Mouse (Mus musculus): ENCODE results near the gene Unc5b. TPM values are rescaled to one million over a fixed set of nuclear protein-coding genes. Genes with fewer than 3 reads are reported as not detected.

Unc5b gene
- total and polyA plus RNA-seq, 2 experiments from 2014 or later = 1.6 to 15.9 TPM

GRCm38 (mm10) chr10:60808447-60808846 lies 22.9 kb downstream of the Unc5b start:
- 0 out of 2 replicates have a peak, but pooled peaks cover 6% of the 10 kb centered on the region for H3K4me1 ChIP-seq (ENCODE audit: insufficient read depth)
- no peak overlapping the region for H3K9ac ChIP-seq
- no peak overlapping the region for H3K27ac ChIP-seq (ENCODE audit: low read depth, low read length)
- ATAC-seq (no peak), DNase-seq (no peak)
- H3K4me3 ChIP-seq (ENCODE audit: low read depth, low read length) = no peak overlapping the region
- no peaks in the 10 kb centered on the region for H3K27me3 ChIP-seq (ENCODE audit: insufficient read depth, low read length)
- 81% methylated on average over 6 of the region's 6 CpGs for WGBS
- no peaks in the 10 kb centered on the region for H3K9me3 ChIP-seq (ENCODE audit: low read length)
- no peak overlapping the region for H3K4me2 ChIP-seq (ENCODE audit: low read depth)
- TF ChIP-seq CTCF (IDR thresholded peaks at IDR 0.05; ENCODE audit: low read depth) = no peak
- H3K36me3 ChIP-seq (ENCODE audit: insufficient read depth) = no peaks in the 10 kb centered on the region

- Histone ChIP-seq H3K4me1 (ENCODE audit: insufficient read depth) (0 out of 2 replicates have a peak, but pooled peaks cover 6% of the 10 kb centered on the region), H3K4me2 (ENCODE audit: low read depth) (no peak overlapping the region), H3K27ac (ENCODE audit: low read depth, low read length) (no peak overlapping the region), H3K9ac (no peak overlapping the region), H3K9me3 (ENCODE audit: low read length) (no peaks in the 10 kb centered on the region), H3K36me3 (ENCODE audit: insufficient read depth) (no peaks in the 10 kb centered on the region), H3K27me3 (ENCODE audit: insufficient read depth, low read length) (no peaks in the 10 kb centered on the region), H3K4me3 (ENCODE audit: low read depth, low read length) (no peak overlapping the region)
- WGBS = 21% methylated on average over 22 of the region's 22 CpGs
- no peak for TF ChIP-seq CTCF (IDR thresholded peaks at IDR 0.05; ENCODE audit: low read depth)
- ATAC-seq (peak; percentile 32; the same call in 1 of the 2 replicates), DNase-seq (no peak)
Observed at GRCm38 (mm10) chr10:60807531-60808185, 23.7 kb downstream of the Unc5b start.

DNA sequence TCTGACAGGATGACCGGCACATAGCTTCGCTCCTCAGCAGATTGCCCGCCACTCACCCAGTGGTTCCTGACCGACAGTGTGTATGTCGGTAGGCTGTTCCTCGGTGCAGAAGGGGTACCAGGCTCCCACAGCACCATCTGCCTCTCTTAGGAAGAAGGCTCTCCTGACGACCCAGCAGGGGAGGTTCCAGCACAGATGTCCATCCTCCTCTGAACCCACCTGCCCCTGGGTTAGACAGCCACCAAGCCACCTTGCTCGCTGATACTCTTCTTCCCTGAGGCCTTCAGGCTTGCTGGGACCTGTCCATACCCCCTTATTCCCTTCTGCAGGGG lies 25.2 kb downstream of the Unc5b start:
- Histone ChIP-seq H3K9me3 (ENCODE audit: low read length) (no peaks in the 10 kb centered on the region), H3K4me2 (ENCODE audit: low read depth) (no peak overlapping the region), H3K4me1 (ENCODE audit: insufficient read depth) (0 out of 2 replicates have a peak, but pooled peaks cover 6% of the 10 kb centered on the region), H3K4me3 (ENCODE audit: low read depth, low read length) (no peak overlapping the region), H3K36me3 (ENCODE audit: insufficient read depth) (no peaks in the 10 kb centered on the region), H3K27me3 (ENCODE audit: insufficient read depth, low read length) (no peaks in the 10 kb centered on the region), H3K9ac (no peak overlapping the region), H3K27ac (ENCODE audit: low read depth, low read length) (no peak overlapping the region)
- DNase-seq = no peak
- 82% methylated on average over 8 of the region's 8 CpGs for WGBS
- no peak for ATAC-seq
- TF ChIP-seq CTCF (IDR thresholded peaks at IDR 0.05; ENCODE audit: low read depth) = no peak

DNA sequence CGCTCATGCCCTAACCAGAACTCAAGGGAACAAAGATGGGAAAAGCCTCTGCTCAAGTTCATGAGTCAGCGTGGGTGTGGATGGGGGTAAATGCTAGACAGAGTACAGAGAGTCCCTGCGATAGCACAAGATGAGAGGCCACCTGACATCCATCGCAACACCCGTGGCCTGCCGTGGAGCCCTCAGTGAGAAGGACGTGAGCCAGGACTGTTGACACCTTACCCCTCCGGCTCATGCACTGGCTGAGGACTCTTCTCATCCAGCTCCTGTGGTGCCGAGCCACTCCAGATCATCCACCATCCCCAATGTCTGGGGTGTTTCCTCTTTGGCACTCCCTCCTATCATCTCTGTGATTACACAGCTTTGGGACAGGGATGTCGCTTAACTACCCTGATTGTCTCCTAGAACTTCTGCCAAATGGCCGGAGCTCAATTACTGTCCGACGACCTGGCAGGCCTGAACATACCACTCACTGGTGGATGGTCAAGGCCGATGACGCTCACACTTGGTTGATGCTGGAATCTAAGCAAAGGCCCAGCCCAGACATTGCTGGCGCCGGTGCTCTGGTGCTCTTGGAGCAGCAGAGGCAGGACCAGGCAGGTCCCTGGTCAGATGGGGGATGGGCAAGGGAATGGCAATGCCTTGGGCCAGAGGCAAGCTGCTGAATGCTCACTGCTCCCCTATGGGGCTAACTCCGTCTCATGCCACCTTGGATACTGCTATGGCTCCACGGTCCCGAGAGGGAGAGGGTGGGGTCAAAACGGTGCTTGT lies 25.8 kb downstream of the Unc5b start:
- Histone ChIP-seq H3K4me1 (ENCODE audit: insufficient read depth) (0 out of 2 replicates have a peak, but pooled peaks cover 6% of the 10 kb centered on the region), H3K4me3 (ENCODE audit: low read depth, low read length) (no peak overlapping the region), H3K9me3 (ENCODE audit: low read length) (no peaks in the 10 kb centered on the region), H3K9ac (no peak overlapping the region), H3K27me3 (ENCODE audit: insufficient read depth, low read length) (no peaks in the 10 kb centered on the region), H3K4me2 (ENCODE audit: low read depth) (no peak overlapping the region), H3K27ac (ENCODE audit: low read depth, low read length) (no peak overlapping the region), H3K36me3 (ENCODE audit: insufficient read depth) (no peaks in the 10 kb centered on the region)
- no peak for ATAC-seq
- no peak for DNase-seq
- 86% methylated on average over 21 of the region's 21 CpGs for WGBS
- TF ChIP-seq CTCF (IDR thresholded peaks at IDR 0.05; ENCODE audit: low read depth) = no peak

DNA sequence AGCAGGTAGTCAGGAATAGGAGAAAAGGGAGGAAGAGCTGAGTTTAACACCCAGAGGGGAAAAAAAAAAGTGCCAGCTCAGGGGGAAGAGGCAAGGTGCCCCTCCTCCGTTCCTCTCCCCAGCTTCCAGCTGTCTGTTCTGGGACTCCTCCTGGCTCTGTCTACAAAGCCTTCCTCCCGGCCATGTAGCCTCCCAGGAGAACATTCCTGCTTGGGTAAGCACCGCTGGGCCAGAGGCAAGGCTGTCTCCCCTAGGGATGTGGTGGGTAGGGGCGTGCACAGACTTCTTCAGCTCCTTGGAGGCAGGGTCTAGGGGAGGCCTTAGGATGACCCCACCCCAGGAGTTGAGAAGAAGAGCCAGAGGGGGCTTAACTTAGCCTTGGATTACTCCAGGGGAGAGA lies 26.5 kb downstream of the Unc5b start:
- ATAC-seq (no peak), DNase-seq (no peak)
- no peaks in the 10 kb centered on the region for H3K9me3 ChIP-seq (ENCODE audit: low read length)
- WGBS = 44% methylated on average over 4 of the region's 4 CpGs
- TF ChIP-seq CTCF (IDR thresholded peaks at IDR 0.05; ENCODE audit: low read depth) = no peak
- H3K4me2 ChIP-seq (ENCODE audit: low read depth) = no peak overlapping the region
- H3K27me3 ChIP-seq (ENCODE audit: insufficient read depth, low read length) = no peaks in the 10 kb centered on the region
- no peak overlapping the region for H3K4me3 ChIP-seq (ENCODE audit: low read depth, low read length)
- no peaks in the 10 kb centered on the region for H3K36me3 ChIP-seq (ENCODE audit: insufficient read depth)
- 0 out of 2 replicates have a peak, but pooled peaks cover 6% of the 10 kb centered on the region for H3K4me1 ChIP-seq (ENCODE audit: insufficient read depth)
- no peak overlapping the region for H3K9ac ChIP-seq
- no peak overlapping the region for H3K27ac ChIP-seq (ENCODE audit: low read depth, low read length)

- Histone ChIP-seq H3K27me3 (ENCODE audit: insufficient read depth, low read length) (no peaks in the 10 kb centered on the region), H3K36me3 (ENCODE audit: insufficient read depth) (no peaks in the 10 kb centered on the region), H3K4me3 (ENCODE audit: low read depth, low read length) (no peak overlapping the region), H3K9me3 (ENCODE audit: low read length) (no peaks in the 10 kb centered on the region), H3K27ac (ENCODE audit: low read depth, low read length) (no peak overlapping the region), H3K4me2 (ENCODE audit: low read depth) (no peak overlapping the region), H3K9ac (no peak overlapping the region), H3K4me1 (ENCODE audit: insufficient read depth) (0 out of 2 replicates have a peak, but pooled peaks cover 6% of the 10 kb centered on the region)
- no peak for TF ChIP-seq CTCF (IDR thresholded peaks at IDR 0.05; ENCODE audit: low read depth)
- 81% methylated on average over 10 of the region's 10 CpGs for WGBS
- no peak for ATAC-seq
- DNase-seq = no peak
Observed at GRCm38 (mm10) chr10:60803971-60804370, 27.4 kb downstream of the Unc5b start.

DNA sequence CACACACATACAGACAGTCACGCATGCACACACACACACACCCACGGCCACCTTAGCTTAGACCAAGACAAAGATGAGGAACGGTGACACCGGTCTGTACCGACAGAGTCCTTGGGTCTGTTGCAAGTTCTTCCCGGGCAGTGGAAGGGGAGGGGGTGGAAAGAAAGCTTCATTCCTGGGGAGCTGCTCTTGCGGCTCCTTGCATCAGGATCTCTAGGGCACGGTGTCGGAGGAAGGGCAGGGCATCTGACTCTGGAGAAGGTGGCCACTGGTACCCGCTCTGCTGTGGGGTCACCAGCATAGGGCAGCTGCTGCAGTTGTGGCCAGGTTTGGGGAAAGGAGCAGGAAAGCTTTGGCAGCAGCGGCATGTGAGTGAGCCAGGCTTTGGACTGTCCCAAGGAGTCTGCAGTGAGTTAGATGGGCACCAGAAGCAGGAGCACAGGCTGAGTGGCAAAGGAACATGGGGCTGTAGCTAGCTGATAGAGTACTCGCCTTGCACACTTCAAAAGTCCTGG lies 29.4 kb downstream of the Unc5b start:
- H3K4me2 ChIP-seq (ENCODE audit: low read depth) = no peak overlapping the region
- no peak for TF ChIP-seq CTCF (IDR thresholded peaks at IDR 0.05; ENCODE audit: low read depth)
- H3K9me3 ChIP-seq (ENCODE audit: low read length) = no peaks in the 10 kb centered on the region
- H3K27ac ChIP-seq (ENCODE audit: low read depth, low read length) = no peak overlapping the region
- DNase-seq (no peak), ATAC-seq (no peak)
- H3K27me3 ChIP-seq (ENCODE audit: insufficient read depth, low read length) = no peaks in the 10 kb centered on the region
- 71% methylated on average over 12 of the region's 12 CpGs for WGBS
- no peaks in the 10 kb centered on the region for H3K4me1 ChIP-seq (ENCODE audit: insufficient read depth)
- H3K4me3 ChIP-seq (ENCODE audit: low read depth, low read length) = no peak overlapping the region
- no peaks in the 10 kb centered on the region for H3K36me3 ChIP-seq (ENCODE audit: insufficient read depth)
- no peak overlapping the region for H3K9ac ChIP-seq

Measured in forebrain, postnatal 0 days (tissue).